Mouse (Mus musculus): Measurements from ENCODE around the gene Ugt1a9. TPM values are rescaled to one million over a fixed set of nuclear protein-coding genes. Genes with fewer than 3 reads are reported as not detected.

Gene Ugt1a9
- polyA plus RNA-seq, 1 experiment = not detected

DNA sequence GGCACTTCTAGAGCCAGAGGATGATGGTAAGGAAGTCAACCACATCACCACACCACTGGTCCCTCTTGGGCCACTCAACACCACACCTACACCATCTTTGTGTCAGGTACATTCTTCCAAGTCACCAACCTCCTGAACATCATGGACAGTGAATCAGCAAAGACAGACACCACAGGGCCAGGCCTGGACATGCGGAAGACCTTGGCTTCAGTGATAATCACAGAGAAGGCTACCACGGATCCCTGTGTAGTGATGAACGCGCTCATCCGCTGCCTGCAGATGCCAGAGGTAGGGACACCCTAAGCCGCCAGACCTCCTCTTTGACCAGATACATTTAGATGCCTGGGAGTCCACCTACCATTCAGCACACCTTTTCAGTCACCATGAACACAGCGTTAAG is 157.5 kb downstream of the Ugt1a9 start:
- 74% methylated on average over 7 of the region's 7 CpGs for WGBS
- DNase-seq = no peak
- no peak overlapping the region for H3K27ac ChIP-seq (ENCODE audit: control insufficient read depth, insufficient read depth, low read length)
- no peak overlapping the region for H3K4me3 ChIP-seq (ENCODE audit: control insufficient read depth, insufficient read depth, low read length)
- no peaks in the 10 kb centered on the region for H3K36me3 ChIP-seq (ENCODE audit: control insufficient read depth, insufficient read depth, low read length)
- no peaks in the 10 kb centered on the region for H3K27me3 ChIP-seq (ENCODE audit: control insufficient read depth, insufficient read depth, low read length)
- TF ChIP-seq CTCF (IDR thresholded peaks at IDR 0.05; ENCODE audit: borderline replicate concordance, control insufficient read depth, extremely low read depth, insufficient read depth, low read length, poor library complexity) (no peak), POLR2A (IDR thresholded peaks at IDR 0.05; ENCODE audit: control insufficient read depth, extremely low read depth, insufficient read depth, low read length, poor library complexity) (no peak)
- H3K4me1 ChIP-seq (replicated peaks; ENCODE audit: control insufficient read depth, insufficient read depth, low read length) = no peaks in the 10 kb centered on the region

DNA sequence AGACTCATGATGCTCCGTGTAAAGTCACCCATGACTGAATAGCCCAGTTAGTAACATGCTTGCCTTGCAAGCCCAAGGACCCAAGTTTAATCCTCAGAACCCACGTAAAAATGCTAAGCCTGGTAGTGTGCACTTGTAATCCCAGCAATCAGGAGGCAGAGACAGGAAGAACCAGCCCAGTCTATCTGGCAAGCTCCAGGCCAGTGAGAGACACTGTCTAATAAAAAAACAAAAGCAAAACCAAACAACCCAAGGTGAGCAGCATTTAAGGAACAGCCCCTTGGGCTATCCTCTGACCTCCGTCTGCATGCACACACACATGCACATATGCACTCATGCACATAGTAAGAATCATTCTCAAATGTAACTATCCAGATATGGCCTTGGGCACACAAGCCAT is 159.0 kb downstream of the Ugt1a9 start:
- no peak for DNase-seq
- H3K4me1 ChIP-seq (replicated peaks; ENCODE audit: control insufficient read depth, insufficient read depth, low read length) = no peaks in the 10 kb centered on the region
- no peak overlapping the region for H3K4me3 ChIP-seq (ENCODE audit: control insufficient read depth, insufficient read depth, low read length)
- no peaks in the 10 kb centered on the region for H3K36me3 ChIP-seq (ENCODE audit: control insufficient read depth, insufficient read depth, low read length)
- 87% methylated on average over 3 of the region's 3 CpGs for WGBS
- TF ChIP-seq CTCF (IDR thresholded peaks at IDR 0.05; ENCODE audit: borderline replicate concordance, control insufficient read depth, extremely low read depth, insufficient read depth, low read length, poor library complexity) (no peak), POLR2A (IDR thresholded peaks at IDR 0.05; ENCODE audit: control insufficient read depth, extremely low read depth, insufficient read depth, low read length, poor library complexity) (no peak)
- H3K27ac ChIP-seq (ENCODE audit: control insufficient read depth, insufficient read depth, low read length) = no peak overlapping the region
- no peaks in the 10 kb centered on the region for H3K27me3 ChIP-seq (ENCODE audit: control insufficient read depth, insufficient read depth, low read length)

DNA sequence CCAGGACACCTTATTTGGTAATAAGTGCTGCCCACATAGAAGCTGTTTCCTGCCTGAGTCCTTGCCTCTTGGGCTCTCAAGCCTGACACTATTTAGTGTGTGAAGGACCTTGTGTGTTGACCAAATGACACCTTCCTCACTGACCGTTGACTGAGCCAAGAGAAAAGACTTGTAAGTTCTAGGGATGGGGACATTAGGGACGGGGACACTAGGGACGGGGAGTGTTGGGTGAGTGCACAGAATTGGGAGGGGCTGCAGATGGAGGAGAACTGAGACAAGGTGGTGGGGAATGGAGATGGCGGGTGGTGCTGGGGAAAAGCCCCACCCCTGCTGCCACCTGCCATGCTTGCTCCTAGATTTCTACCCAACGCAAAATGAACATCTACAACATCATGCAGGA is 159.4 kb downstream of the Ugt1a9 start:
- Histone ChIP-seq H3K27me3 (ENCODE audit: control insufficient read depth, insufficient read depth, low read length) (no peaks in the 10 kb centered on the region), H3K4me1 (replicated peaks; ENCODE audit: control insufficient read depth, insufficient read depth, low read length) (no peaks in the 10 kb centered on the region), H3K4me3 (ENCODE audit: control insufficient read depth, insufficient read depth, low read length) (no peak overlapping the region), H3K36me3 (ENCODE audit: control insufficient read depth, insufficient read depth, low read length) (no peaks in the 10 kb centered on the region), H3K27ac (ENCODE audit: control insufficient read depth, insufficient read depth, low read length) (no peak overlapping the region)
- no peak for DNase-seq
- WGBS = 90% methylated on average over 5 of the region's 5 CpGs
- TF ChIP-seq CTCF (IDR thresholded peaks at IDR 0.05; ENCODE audit: borderline replicate concordance, control insufficient read depth, extremely low read depth, insufficient read depth, low read length, poor library complexity) (no peak), POLR2A (IDR thresholded peaks at IDR 0.05; ENCODE audit: control insufficient read depth, extremely low read depth, insufficient read depth, low read length, poor library complexity) (no peak)

DNA sequence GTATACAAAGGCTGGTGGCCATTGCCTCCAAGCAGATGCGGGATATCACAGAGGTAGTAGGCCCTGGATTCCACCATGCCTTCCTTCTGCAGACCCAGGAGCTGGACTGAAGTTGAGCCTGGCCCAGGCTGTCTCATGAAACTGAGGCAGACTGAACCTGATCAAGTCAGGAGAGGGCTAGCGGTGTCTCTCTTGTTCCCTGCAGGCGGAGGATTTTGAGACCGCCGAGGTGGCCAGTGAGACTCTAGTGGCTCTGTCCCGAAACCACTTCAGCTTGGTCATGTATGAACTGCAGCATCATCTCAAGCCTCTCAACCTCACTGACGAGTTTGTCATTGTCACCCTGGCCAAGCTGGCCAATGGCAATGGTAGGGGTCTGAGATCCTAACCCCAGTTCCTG is 159.8 kb downstream of the Ugt1a9 start:
- WGBS = 74% methylated on average over 7 of the region's 7 CpGs
- H3K4me3 ChIP-seq (ENCODE audit: control insufficient read depth, insufficient read depth, low read length) = no peak overlapping the region
- H3K27me3 ChIP-seq (ENCODE audit: control insufficient read depth, insufficient read depth, low read length) = no peaks in the 10 kb centered on the region
- no peak overlapping the region for H3K27ac ChIP-seq (ENCODE audit: control insufficient read depth, insufficient read depth, low read length)
- H3K4me1 ChIP-seq (replicated peaks; ENCODE audit: control insufficient read depth, insufficient read depth, low read length) = no peaks in the 10 kb centered on the region
- no peaks in the 10 kb centered on the region for H3K36me3 ChIP-seq (ENCODE audit: control insufficient read depth, insufficient read depth, low read length)
- DNase-seq = no peak
- TF ChIP-seq POLR2A (IDR thresholded peaks at IDR 0.05; ENCODE audit: control insufficient read depth, extremely low read depth, insufficient read depth, low read length, poor library complexity) (no peak), CTCF (IDR thresholded peaks at IDR 0.05; ENCODE audit: borderline replicate concordance, control insufficient read depth, extremely low read depth, insufficient read depth, low read length, poor library complexity) (no peak)

DNA sequence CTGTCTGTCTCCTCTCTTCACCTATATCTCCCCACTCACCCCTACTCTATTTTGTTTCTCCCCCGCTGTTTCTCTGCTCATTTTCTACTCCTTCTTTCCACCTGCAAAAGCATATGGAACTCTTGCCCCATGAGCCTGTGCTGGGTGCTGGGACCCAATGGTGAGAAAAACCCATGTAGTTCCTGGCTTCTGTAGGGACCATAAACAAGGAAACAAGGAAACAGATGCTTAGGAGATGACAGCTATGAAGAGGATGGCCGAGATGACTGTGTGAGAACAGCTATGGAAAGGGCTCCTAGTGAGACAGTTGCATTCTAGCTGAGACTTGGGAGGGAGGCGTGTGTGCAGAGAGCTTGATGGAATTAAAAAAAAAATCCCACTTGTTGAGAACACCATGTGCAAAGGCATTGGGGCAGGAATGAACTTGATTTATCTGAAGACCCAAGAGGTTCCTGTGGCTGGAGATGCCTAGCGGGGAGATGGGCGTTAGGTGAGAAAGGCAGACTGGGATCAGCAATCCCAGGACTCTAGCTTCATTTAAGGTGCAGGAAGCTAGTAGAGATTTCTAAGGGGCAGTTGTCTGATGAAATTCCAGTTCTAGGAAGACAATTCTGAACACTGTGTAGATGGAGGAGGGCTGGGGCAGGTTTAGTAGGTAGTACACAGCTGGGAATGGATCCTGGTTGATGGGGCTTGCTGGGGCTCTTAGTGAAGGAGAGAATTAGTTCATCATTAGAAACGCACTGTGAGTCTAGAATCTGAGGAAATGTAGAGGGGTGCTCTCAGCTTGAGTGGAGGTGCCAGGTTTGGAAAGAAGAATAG is 160.6 kb downstream of the Ugt1a9 start:
- no peaks in the 10 kb centered on the region for H3K4me1 ChIP-seq (replicated peaks; ENCODE audit: control insufficient read depth, insufficient read depth, low read length)
- H3K27me3 ChIP-seq (ENCODE audit: control insufficient read depth, insufficient read depth, low read length) = no peaks in the 10 kb centered on the region
- no peak overlapping the region for H3K27ac ChIP-seq (ENCODE audit: control insufficient read depth, insufficient read depth, low read length)
- no peak for TF ChIP-seq POLR2A (IDR thresholded peaks at IDR 0.05; ENCODE audit: control insufficient read depth, extremely low read depth, insufficient read depth, low read length, poor library complexity)
- no peak for TF ChIP-seq CTCF (IDR thresholded peaks at IDR 0.05; ENCODE audit: borderline replicate concordance, control insufficient read depth, extremely low read depth, insufficient read depth, low read length, poor library complexity)
- no peak for DNase-seq
- no peak overlapping the region for H3K4me3 ChIP-seq (ENCODE audit: control insufficient read depth, insufficient read depth, low read length)
- H3K36me3 ChIP-seq (ENCODE audit: control insufficient read depth, insufficient read depth, low read length) = no peaks in the 10 kb centered on the region
- WGBS = 80% methylated on average over 6 of the region's 6 CpGs

DNA sequence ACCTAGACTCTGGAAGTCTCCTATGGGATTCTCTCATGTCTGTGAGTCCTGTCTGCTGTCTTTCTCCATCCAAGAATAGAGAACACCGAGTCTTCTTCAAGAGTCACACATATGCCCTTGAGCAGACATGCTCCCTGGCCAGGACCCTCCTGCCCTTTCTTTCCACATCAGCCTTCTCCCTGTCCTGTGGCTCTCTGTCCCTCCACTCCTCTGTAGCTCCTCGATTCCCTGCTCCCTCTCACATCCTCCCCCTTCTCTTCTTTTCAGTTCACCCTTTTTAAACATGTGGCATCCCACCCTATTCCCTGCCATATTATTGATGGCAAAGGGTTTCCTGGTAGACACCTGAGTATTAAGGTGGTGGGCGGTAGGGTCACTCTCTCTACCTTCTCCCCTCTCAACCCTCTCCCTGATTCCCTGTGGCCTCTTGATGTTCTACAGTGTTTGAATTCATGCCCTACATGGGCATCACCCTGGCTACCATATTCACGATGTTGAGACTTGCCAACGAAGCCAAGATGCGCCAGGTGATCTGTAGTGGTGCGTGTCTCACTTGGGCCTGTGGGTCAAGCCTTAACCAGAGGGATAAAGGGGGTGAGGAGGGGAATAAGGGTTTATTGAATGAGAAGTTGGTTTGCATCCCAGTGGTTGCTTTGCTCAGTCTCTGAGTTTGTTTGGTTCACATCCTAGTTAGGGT is 161.4 kb downstream of the Ugt1a9 start:
- Histone ChIP-seq H3K27ac (ENCODE audit: control insufficient read depth, insufficient read depth, low read length) (no peak overlapping the region), H3K36me3 (ENCODE audit: control insufficient read depth, insufficient read depth, low read length) (no peaks in the 10 kb centered on the region), H3K4me3 (ENCODE audit: control insufficient read depth, insufficient read depth, low read length) (no peak overlapping the region), H3K27me3 (ENCODE audit: control insufficient read depth, insufficient read depth, low read length) (no peaks in the 10 kb centered on the region), H3K4me1 (replicated peaks; ENCODE audit: control insufficient read depth, insufficient read depth, low read length) (no peaks in the 10 kb centered on the region)
- WGBS = 73% methylated on average over 7 of the region's 7 CpGs
- no peak for DNase-seq
- TF ChIP-seq CTCF (IDR thresholded peaks at IDR 0.05; ENCODE audit: borderline replicate concordance, control insufficient read depth, extremely low read depth, insufficient read depth, low read length, poor library complexity) (no peak), POLR2A (IDR thresholded peaks at IDR 0.05; ENCODE audit: control insufficient read depth, extremely low read depth, insufficient read depth, low read length, poor library complexity) (no peak)

All from thymus, adult 2 months (tissue).